Mouse (Mus musculus): Measurements from ENCODE around the gene Cdk5rap2.

Cdk5rap2 gene

GRCm38 (mm10) chr4:70409994-70410721 lies at the start of gene Cdk5rap2:
Gene Cdk5rap2 (minus strand): TSS chr4:70410443.
- DNase-seq (ENCODE audit: low read depth, low spot score): peak; percentile 96

- DNase-seq (ENCODE audit: low read depth, low spot score): no peak
Observed at GRCm38 (mm10) chr4:70452161-70452560, 41.9 kb upstream of the Cdk5rap2 start.

- peak; percentile 54 for DNase-seq (ENCODE audit: low read depth, low spot score)
Observed at GRCm38 (mm10) chr4:70451750-70452149, 41.5 kb upstream of the Cdk5rap2 start.

GRCm38 (mm10) chr4:70449668-70450067 lies 39.4 kb upstream of the Cdk5rap2 start:
- DNase-seq (ENCODE audit: low read depth, low spot score): peak; percentile 19

GRCm38 (mm10) chr4:70446774-70447173 lies 36.5 kb upstream of the Cdk5rap2 start:
- DNase-seq (ENCODE audit: low read depth, low spot score): no peak

GRCm38 (mm10) chr4:70420202-70420601 lies 10.0 kb upstream of the Cdk5rap2 start:
- no peak for DNase-seq (ENCODE audit: low read depth, low spot score)

- no peak for DNase-seq (ENCODE audit: low read depth, low spot score)
Observed at GRCm38 (mm10) chr4:70412126-70412525, 1.9 kb upstream of the Cdk5rap2 start.

- DNase-seq (ENCODE audit: low read depth, low spot score): peak; percentile 18
Observed at GRCm38 (mm10) chr4:70409456-70409855, 787 bp downstream of the Cdk5rap2 start.

GRCm38 (mm10) chr4:70402109-70402819 lies 8.0 kb downstream of the Cdk5rap2 start:
- DNase-seq (ENCODE audit: low read depth, low spot score): no peak

- DNase-seq (ENCODE audit: low read depth, low spot score): peak; percentile 71
Observed at GRCm38 (mm10) chr4:70399476-70399875, 10.8 kb downstream of the Cdk5rap2 start.

GRCm38 (mm10) chr4:70399074-70399473 lies 11.2 kb downstream of the Cdk5rap2 start:
- no peak for DNase-seq (ENCODE audit: low read depth, low spot score)

- peak; percentile 87 for DNase-seq (ENCODE audit: low read depth, low spot score)
Observed at GRCm38 (mm10) chr4:70398088-70398487, 12.2 kb downstream of the Cdk5rap2 start.

- DNase-seq (ENCODE audit: low read depth, low spot score): peak; percentile 55
Observed at GRCm38 (mm10) chr4:70396701-70397100, 13.5 kb downstream of the Cdk5rap2 start.

GRCm38 (mm10) chr4:70394736-70395135 lies 15.5 kb downstream of the Cdk5rap2 start:
- no peak for DNase-seq (ENCODE audit: low read depth, low spot score)

GRCm38 (mm10) chr4:70391760-70392372 lies 18.4 kb downstream of the Cdk5rap2 start:
- no peak for DNase-seq (ENCODE audit: low read depth, low spot score)

- DNase-seq (ENCODE audit: low read depth, low spot score): no peak
Observed at GRCm38 (mm10) chr4:70391073-70391472, 19.2 kb downstream of the Cdk5rap2 start.

GRCm38 (mm10) chr4:70386206-70386605 lies 24.0 kb downstream of the Cdk5rap2 start:
- no peak for DNase-seq (ENCODE audit: low read depth, low spot score)

- DNase-seq (ENCODE audit: low read depth, low spot score): no peak
Observed at GRCm38 (mm10) chr4:70377359-70377758, 32.9 kb downstream of the Cdk5rap2 start.

- DNase-seq (ENCODE audit: low read depth, low spot score): no peak
Observed at GRCm38 (mm10) chr4:70365061-70365858, 45.0 kb downstream of the Cdk5rap2 start.

- no peak for DNase-seq (ENCODE audit: low read depth, low spot score)
Observed at GRCm38 (mm10) chr4:70361366-70361765, 48.9 kb downstream of the Cdk5rap2 start.

GRCm38 (mm10) chr4:70355659-70356350 lies 54.4 kb downstream of the Cdk5rap2 start:
- DNase-seq (ENCODE audit: low read depth, low spot score): peak; percentile 64

Measured in A20 (cell line).